Mouse (Mus musculus) stomach, postnatal 0 days (tissue): ENCODE measurements around the gene Kel. TPM values are rescaled to one million over a fixed set of nuclear protein-coding genes. Genes with fewer than 3 reads are reported as not detected.

Experiments
- ATAC-seq: fragments of 200-750 bp; cut with Nextera tagmentation; 2 replicates; pipeline ENCODE4 v1.8.0; 2017; ENCODE audit not compliant: low FRiP score, low TSS enrichment
- DNase-seq: peaks from one replicate; pipeline ENCODE4 v3.0.0-alpha.2; 2016; ENCODE audit warnings: low spot score
- H3K27ac ChIP-seq: fragments of 300-500 bp; sonication (generic); replicated peaks from 2 replicates; pipeline ENCODE4 v1.5.1; 2014; ENCODE audit warnings: mild to moderate bottlenecking, control low read depth
- H3K27me3 ChIP-seq: fragments of 300-500 bp; sonication (generic); 2 replicates; pipeline ENCODE4 v1.6.1; 2014; ENCODE audit warnings: low read length; ENCODE audit not compliant: control insufficient read depth, insufficient read depth
- H3K36me3 ChIP-seq: fragments of 300-500 bp; sonication (generic); 2 replicates; pipeline ENCODE4 v1.6.1; 2014; ENCODE audit warnings: low read length, mixed read lengths; ENCODE audit not compliant: control insufficient read depth, insufficient read depth
- H3K4me1 ChIP-seq: fragments of 300-500 bp; sonication (generic); replicated peaks from 2 replicates; pipeline ENCODE4 v1.6.1; 2014; ENCODE audit warnings: antibody characterized with exemption; ENCODE audit not compliant: control insufficient read depth, insufficient read depth
- H3K4me2 ChIP-seq: fragments of 300-500 bp; sonication (generic); replicated peaks from 2 replicates; pipeline ENCODE4 v1.6.1; 2014; ENCODE audit warnings: low read depth, mild to moderate bottlenecking, control low read depth, moderate library complexity
- H3K4me3 ChIP-seq: fragments of 300-500 bp; sonication (generic); 2 replicates; pipeline ENCODE4 v1.5.1; 2014; ENCODE audit warnings: low read depth, low read length, control low read depth
- H3K9ac ChIP-seq: fragments of 300-500 bp; sonication (generic); 2 replicates; pipeline ENCODE4 v1.6.1; 2014; ENCODE audit warnings: mild to moderate bottlenecking, low read length, control low read depth, mixed read lengths
- H3K9me3 ChIP-seq: fragments of 300-500 bp; sonication (generic); 2 replicates; pipeline ENCODE4 v1.6.1; 2016; ENCODE audit warnings: low read length; ENCODE audit not compliant: control insufficient read depth
- CTCF ChIP-seq: IDR thresholded peaks from 2 replicates; pipeline ENCODE4 v1.5.1; 2016; ENCODE audit warnings: antibody characterized with exemption, low read depth, mild to moderate bottlenecking, moderate library complexity
- EP300 ChIP-seq: optimal IDR thresholded peaks from 2 replicates; pipeline ENCODE3; 2016; ENCODE audit warnings: antibody characterized with exemption
- WGBS: fragments of 180-500 bp; shearing (Covaris S2); extraction: QIAGEN DNeasy Blood & Tissue Kit; methylation state at CpG from one replicate; pipeline ENCODE4 v1.1.7; 2014; 5-methylcytosine and 5-hydroxymethylcytosine counted together
- polyA plus RNA-seq: library from polyadenylated mRNA; unstranded; fragments of >200 nt; fragmentation: Nextera tagmentation; extraction: Ambion mirVana; gene quantifications from 2 replicates; pipeline ENCODE4 v1.2.1, GENCODE M21; 2015

The Kel gene
- polyA plus RNA-seq: 0.29 and 0.45 TPM in 2 replicates

GRCm38 (mm10) chr6:41704123-41704522 lies at the start of gene Kel:
Kel (minus strand) TSS chr6:41704339.
- H3K27me3 ChIP-seq: no peaks in the 10 kb centered on the region
- 19% methylated on average over 1 of the region's 1 CpGs for WGBS
- H3K27ac ChIP-seq: no peak within 1 kb of the TSS
- no peaks in the 10 kb centered on the region for H3K4me1 ChIP-seq
- no peak within 1 kb of the TSS for H3K9ac ChIP-seq
- DNase-seq (no peak), ATAC-seq (no peak)
- no peaks in the 10 kb centered on the region for H3K9me3 ChIP-seq
- H3K4me2 ChIP-seq: no peak within 1 kb of the TSS
- TF ChIP-seq EP300 (no peak), CTCF (no peak)
- no peaks in the 10 kb centered on the region for H3K36me3 ChIP-seq
- no peak within 1 kb of the TSS for H3K4me3 ChIP-seq

GRCm38 (mm10) chr6:41744664-41745392 lies 40.7 kb upstream of the Kel start:
- no peak overlapping the region for H3K4me3 ChIP-seq
- no peak overlapping the region for H3K27ac ChIP-seq
- DNase-seq (no peak), ATAC-seq (no peak)
- H3K4me1 ChIP-seq: no peaks in the 10 kb centered on the region
- WGBS: 62% methylated on average over 5 of the region's 5 CpGs
- H3K27me3 ChIP-seq: no peaks in the 10 kb centered on the region
- H3K9me3 ChIP-seq: no peaks in the 10 kb centered on the region
- TF ChIP-seq CTCF (no peak), EP300 (no peak)
- no peak overlapping the region for H3K9ac ChIP-seq
- no peaks in the 10 kb centered on the region for H3K36me3 ChIP-seq
- no peak overlapping the region for H3K4me2 ChIP-seq

- no peaks in the 10 kb centered on the region for H3K9me3 ChIP-seq
- no peak for DNase-seq
- no peaks in the 10 kb centered on the region for H3K27me3 ChIP-seq
- ATAC-seq: no peak
- no peak for TF ChIP-seq CTCF
- TF ChIP-seq EP300: no peak
- H3K4me3 ChIP-seq: no peak overlapping the region
- no peaks in the 10 kb centered on the region for H3K36me3 ChIP-seq
- H3K4me1 ChIP-seq: no peaks in the 10 kb centered on the region
- no peak overlapping the region for H3K4me2 ChIP-seq
- H3K27ac ChIP-seq: no peak overlapping the region
- no peak overlapping the region for H3K9ac ChIP-seq
These were observed 37.0 kb upstream of the Kel start for GRCm38 (mm10) chr6:41741101-41741500.

GRCm38 (mm10) chr6:41734719-41735470 lies 30.8 kb upstream of the Kel start:
- DNase-seq (no peak), ATAC-seq (no peak)
- Histone ChIP-seq H3K4me2 (no peak overlapping the region), H3K4me1 (no peaks in the 10 kb centered on the region), H3K4me3 (no peak overlapping the region), H3K27ac (no peak overlapping the region), H3K27me3 (no peaks in the 10 kb centered on the region), H3K9ac (no peak overlapping the region), H3K36me3 (no peaks in the 10 kb centered on the region), H3K9me3 (no peaks in the 10 kb centered on the region)
- no peak for TF ChIP-seq EP300
- TF ChIP-seq CTCF: no peak
- WGBS: 81% methylated on average over 5 of the region's 5 CpGs

- 79% methylated on average over 1 of the region's 1 CpGs for WGBS
- no peak overlapping the region for H3K27ac ChIP-seq
- no peak for ATAC-seq
These were observed 24.0 kb upstream of the Kel start for GRCm38 (mm10) chr6:41727989-41728609.

GRCm38 (mm10) chr6:41721430-41721829 lies 17.3 kb upstream of the Kel start:
- Histone ChIP-seq H3K4me3 (no peak overlapping the region), H3K27ac (no peak overlapping the region), H3K4me1 (no peaks in the 10 kb centered on the region), H3K36me3 (no peaks in the 10 kb centered on the region), H3K27me3 (no peaks in the 10 kb centered on the region), H3K9me3 (no peaks in the 10 kb centered on the region), H3K9ac (no peak overlapping the region), H3K4me2 (no peak overlapping the region)
- WGBS: 80% methylated on average over 2 of the region's 2 CpGs
- TF ChIP-seq EP300: no peak
- no peak for TF ChIP-seq CTCF
- ATAC-seq (no peak), DNase-seq (no peak)

More at GRCm38 (mm10) chr6:41727989-41728609, 24.0 kb upstream of the Kel start:
- H3K4me1 ChIP-seq: no peaks in the 10 kb centered on the region
- no peak overlapping the region for H3K4me2 ChIP-seq
- TF ChIP-seq EP300 (no peak), CTCF (peak; percentile 43; the same call in 1 of the 2 replicates)
- H3K9ac ChIP-seq: no peak overlapping the region
- H3K9me3 ChIP-seq: no peaks in the 10 kb centered on the region
- no peak overlapping the region for H3K4me3 ChIP-seq
- H3K27me3 ChIP-seq: no peaks in the 10 kb centered on the region
- H3K36me3 ChIP-seq: no peaks in the 10 kb centered on the region
- peak; percentile 16 for DNase-seq
